Mouse (Mus musculus): Measurements from ENCODE around the gene Prr7. TPM values are rescaled to one million over a fixed set of nuclear protein-coding genes. Genes with fewer than 3 reads are reported as not detected.
A peak's percentile ranks its signal among the peaks of the same experiment; 100 is the strongest.

Prr7 gene
- polyA plus RNA-seq, 1 experiment from 2014 or later, result 6.7 TPM

- ATAC-seq (ENCODE audit: low read depth), result no peak
- WGBS, result 28% methylated on average over 2 of the region's 2 CpGs
- no peak overlapping the region for H3K27ac ChIP-seq (ENCODE audit: low read depth, low read length)
These were observed 30.2 kb downstream of the Prr7 start for GRCm38 (mm10) chr13:55494257-55494656.

GRCm38 (mm10) chr13:55494883-55495621, 31.0 kb downstream of the Prr7 start:
- peak; percentile 35; the same call in 1 of the 2 replicates for ATAC-seq (ENCODE audit: low read depth)
- 0 out of 2 replicates have a peak overlapping the region, but pooled peaks have one; percentile 0 for H3K9ac ChIP-seq (replicated peaks; ENCODE audit: low read depth, low read length)
- no peak overlapping the region for H3K27ac ChIP-seq (ENCODE audit: low read depth, low read length)
- H3K4me1 ChIP-seq (ENCODE audit: control insufficient read depth, insufficient read depth, low read length), result peaks cover 12% of the 10 kb centered on the region; the same call in 1 of the 2 replicates
- H3K9me3 ChIP-seq (ENCODE audit: control insufficient read depth, low read length), result no peaks in the 10 kb centered on the region
- 21% methylated on average over 18 of the region's 18 CpGs for WGBS
- H3K4me2 ChIP-seq (ENCODE audit: low read depth, low read length), result no peak overlapping the region
- H3K36me3 ChIP-seq (ENCODE audit: control insufficient read depth, insufficient read depth, low read length), result 0 out of 2 replicates have a peak, but pooled peaks cover 6% of the 10 kb centered on the region
- H3K27me3 ChIP-seq (ENCODE audit: control insufficient read depth, insufficient read depth, low read length), result no peaks in the 10 kb centered on the region
- H3K4me3 ChIP-seq (ENCODE audit: low read depth, low read length), result no peak overlapping the region

More at GRCm38 (mm10) chr13:55494257-55494656, 30.2 kb downstream of the Prr7 start:
- Histone ChIP-seq H3K4me3 (ENCODE audit: low read depth, low read length) (no peak overlapping the region), H3K9ac (replicated peaks; ENCODE audit: low read depth, low read length) (no peak overlapping the region), H3K9me3 (ENCODE audit: control insufficient read depth, low read length) (no peaks in the 10 kb centered on the region), H3K4me2 (ENCODE audit: low read depth, low read length) (no peak overlapping the region), H3K27me3 (ENCODE audit: control insufficient read depth, insufficient read depth, low read length) (no peaks in the 10 kb centered on the region), H3K4me1 (ENCODE audit: control insufficient read depth, insufficient read depth, low read length) (peaks cover 12% of the 10 kb centered on the region; the same call in 1 of the 2 replicates), H3K36me3 (ENCODE audit: control insufficient read depth, insufficient read depth, low read length) (0 out of 2 replicates have a peak, but pooled peaks cover 6% of the 10 kb centered on the region)

- no peak overlapping the region for H3K4me2 ChIP-seq (ENCODE audit: low read depth, low read length)
- no peak for ATAC-seq (ENCODE audit: low read depth)
These were observed 31.6 kb downstream of the Prr7 start for GRCm38 (mm10) chr13:55495702-55496101.

GRCm38 (mm10) chr13:55496661-55497060, 32.6 kb downstream of the Prr7 start:
- no peak overlapping the region for H3K4me3 ChIP-seq (ENCODE audit: low read depth, low read length)
- H3K9me3 ChIP-seq (ENCODE audit: control insufficient read depth, low read length), result no peaks in the 10 kb centered on the region
- 0 out of 2 replicates have a peak, but pooled peaks cover 6% of the 10 kb centered on the region for H3K36me3 ChIP-seq (ENCODE audit: control insufficient read depth, insufficient read depth, low read length)
- peaks cover 12% of the 10 kb centered on the region; the same call in 1 of the 2 replicates for H3K4me1 ChIP-seq (ENCODE audit: control insufficient read depth, insufficient read depth, low read length)
- H3K9ac ChIP-seq (replicated peaks; ENCODE audit: low read depth, low read length), result no peak overlapping the region
- no peak overlapping the region for H3K4me2 ChIP-seq (ENCODE audit: low read depth, low read length)
- 87% methylated on average over 6 of the region's 6 CpGs for WGBS
- no peaks in the 10 kb centered on the region for H3K27me3 ChIP-seq (ENCODE audit: control insufficient read depth, insufficient read depth, low read length)
- no peak for ATAC-seq (ENCODE audit: low read depth)
- no peak overlapping the region for H3K27ac ChIP-seq (ENCODE audit: low read depth, low read length)

More at GRCm38 (mm10) chr13:55495702-55496101, 31.6 kb downstream of the Prr7 start:
- 0 out of 2 replicates have a peak, but pooled peaks cover 6% of the 10 kb centered on the region for H3K36me3 ChIP-seq (ENCODE audit: control insufficient read depth, insufficient read depth, low read length)
- H3K27ac ChIP-seq (ENCODE audit: low read depth, low read length), result no peak overlapping the region
- H3K9me3 ChIP-seq (ENCODE audit: control insufficient read depth, low read length), result no peaks in the 10 kb centered on the region
- no peaks in the 10 kb centered on the region for H3K27me3 ChIP-seq (ENCODE audit: control insufficient read depth, insufficient read depth, low read length)
- H3K9ac ChIP-seq (replicated peaks; ENCODE audit: low read depth, low read length), result no peak overlapping the region
- WGBS, result 20% methylated on average over 4 of the region's 4 CpGs
- H3K4me1 ChIP-seq (ENCODE audit: control insufficient read depth, insufficient read depth, low read length), result peaks cover 12% of the 10 kb centered on the region; the same call in 1 of the 2 replicates
- no peak overlapping the region for H3K4me3 ChIP-seq (ENCODE audit: low read depth, low read length)

GRCm38 (mm10) chr13:55498906-55499305, 34.8 kb downstream of the Prr7 start:
- H3K36me3 ChIP-seq (ENCODE audit: control insufficient read depth, insufficient read depth, low read length), result peaks cover 21% of the 10 kb centered on the region; the same call in 1 of the 2 replicates
- H3K4me3 ChIP-seq (ENCODE audit: low read depth, low read length), result no peak overlapping the region
- H3K27me3 ChIP-seq (ENCODE audit: control insufficient read depth, insufficient read depth, low read length), result no peaks in the 10 kb centered on the region
- H3K4me1 ChIP-seq (ENCODE audit: control insufficient read depth, insufficient read depth, low read length), result peaks cover 12% of the 10 kb centered on the region; the same call in 1 of the 2 replicates
- 41% methylated on average over 11 of the region's 11 CpGs for WGBS
- no peak overlapping the region for H3K4me2 ChIP-seq (ENCODE audit: low read depth, low read length)
- H3K27ac ChIP-seq (ENCODE audit: low read depth, low read length), result no peak overlapping the region
- no peak for ATAC-seq (ENCODE audit: low read depth)
- no peak overlapping the region for H3K9ac ChIP-seq (replicated peaks; ENCODE audit: low read depth, low read length)
- no peaks in the 10 kb centered on the region for H3K9me3 ChIP-seq (ENCODE audit: control insufficient read depth, low read length)

GRCm38 (mm10) chr13:55500575-55500974, 36.5 kb downstream of the Prr7 start:
- H3K36me3 ChIP-seq (ENCODE audit: control insufficient read depth, insufficient read depth, low read length), result peaks cover 36% of the 10 kb centered on the region
- H3K9ac ChIP-seq (replicated peaks; ENCODE audit: low read depth, low read length), result no peak overlapping the region
- peaks cover 9% of the 10 kb centered on the region; the same call in 1 of the 2 replicates for H3K4me1 ChIP-seq (ENCODE audit: control insufficient read depth, insufficient read depth, low read length)
- H3K9me3 ChIP-seq (ENCODE audit: control insufficient read depth, low read length), result no peaks in the 10 kb centered on the region
- ATAC-seq (ENCODE audit: low read depth), result no peak
- H3K4me2 ChIP-seq (ENCODE audit: low read depth, low read length), result no peak overlapping the region
- H3K27ac ChIP-seq (ENCODE audit: low read depth, low read length), result no peak overlapping the region
- 83% methylated on average over 10 of the region's 10 CpGs for WGBS
- no peaks in the 10 kb centered on the region for H3K27me3 ChIP-seq (ENCODE audit: control insufficient read depth, insufficient read depth, low read length)
- H3K4me3 ChIP-seq (ENCODE audit: low read depth, low read length), result no peak overlapping the region

- H3K4me2 ChIP-seq (ENCODE audit: low read depth, low read length), result no peak overlapping the region
- WGBS, result 89% methylated on average over 8 of the region's 8 CpGs
- peaks cover 54% of the 10 kb centered on the region for H3K36me3 ChIP-seq (ENCODE audit: control insufficient read depth, insufficient read depth, low read length)
- H3K4me3 ChIP-seq (ENCODE audit: low read depth, low read length), result no peak overlapping the region
- no peak overlapping the region for H3K27ac ChIP-seq (ENCODE audit: low read depth, low read length)
- H3K4me1 ChIP-seq (ENCODE audit: control insufficient read depth, insufficient read depth, low read length), result no peaks in the 10 kb centered on the region
- ATAC-seq (ENCODE audit: low read depth), result no peak
- no peaks in the 10 kb centered on the region for H3K27me3 ChIP-seq (ENCODE audit: control insufficient read depth, insufficient read depth, low read length)
- no peaks in the 10 kb centered on the region for H3K9me3 ChIP-seq (ENCODE audit: control insufficient read depth, low read length)
- no peak overlapping the region for H3K9ac ChIP-seq (replicated peaks; ENCODE audit: low read depth, low read length)
These were observed 38.3 kb downstream of the Prr7 start for GRCm38 (mm10) chr13:55502405-55502804.

GRCm38 (mm10) chr13:55504390-55504789, 40.3 kb downstream of the Prr7 start:
- 89% methylated on average over 5 of the region's 5 CpGs for WGBS
- no peak for ATAC-seq (ENCODE audit: low read depth)
- H3K9ac ChIP-seq (replicated peaks; ENCODE audit: low read depth, low read length), result no peak overlapping the region
- H3K4me3 ChIP-seq (ENCODE audit: low read depth, low read length), result no peak overlapping the region
- no peaks in the 10 kb centered on the region for H3K27me3 ChIP-seq (ENCODE audit: control insufficient read depth, insufficient read depth, low read length)
- peaks cover 59% of the 10 kb centered on the region for H3K36me3 ChIP-seq (ENCODE audit: control insufficient read depth, insufficient read depth, low read length)
- no peaks in the 10 kb centered on the region for H3K4me1 ChIP-seq (ENCODE audit: control insufficient read depth, insufficient read depth, low read length)
- H3K27ac ChIP-seq (ENCODE audit: low read depth, low read length), result no peak overlapping the region
- no peaks in the 10 kb centered on the region for H3K9me3 ChIP-seq (ENCODE audit: control insufficient read depth, low read length)
- H3K4me2 ChIP-seq (ENCODE audit: low read depth, low read length), result no peak overlapping the region

- Histone ChIP-seq H3K4me2 (ENCODE audit: low read depth, low read length) (no peak overlapping the region), H3K27me3 (ENCODE audit: control insufficient read depth, insufficient read depth, low read length) (no peaks in the 10 kb centered on the region), H3K9me3 (ENCODE audit: control insufficient read depth, low read length) (no peaks in the 10 kb centered on the region), H3K4me1 (ENCODE audit: control insufficient read depth, insufficient read depth, low read length) (0 out of 2 replicates have a peak, but pooled peaks cover 5% of the 10 kb centered on the region), H3K4me3 (ENCODE audit: low read depth, low read length) (no peak overlapping the region), H3K9ac (replicated peaks; ENCODE audit: low read depth, low read length) (no peak overlapping the region), H3K27ac (ENCODE audit: low read depth, low read length) (no peak overlapping the region), H3K36me3 (ENCODE audit: control insufficient read depth, insufficient read depth, low read length) (peaks cover 59% of the 10 kb centered on the region)
- 90% methylated on average over 9 of the region's 9 CpGs for WGBS
- ATAC-seq (ENCODE audit: low read depth), result no peak
These were observed 41.7 kb downstream of the Prr7 start for GRCm38 (mm10) chr13:55505810-55506209.
